11 mouse cellular contexts compared by ENCODE assay signal in genomic region chr10:59470451-59470850, GRCm38 (mm10). TPM values are rescaled to one million over a fixed set of nuclear protein-coding genes. Genes with fewer than 3 reads are reported as not detected.
DNase-seq lines count a peak whose midpoint lies in the region; ATAC-seq and TF ChIP-seq lines count a peak whose summit lies in the region.
"Had no signal": no experiment of that assay in that cellular context is flagged by ENCODE, and none has a peak within 500 bp of the region (broad histone marks: within the 10 kb centered on the region; RNA-seq: fewer than 3 reads in every experiment).

No protein-coding gene starts in this region.

- no peaks in the 10 kb centered on the region for H3K27me3 ChIP-seq in heart, embryonic 11.5 days (ENCODE audit: control insufficient read depth, insufficient read depth, low read length)
- H3K27me3 ChIP-seq in embryonic facial prominence, embryonic 10.5 days (replicated peaks; ENCODE audit: low read depth, poor library complexity, severe bottlenecking) = no peaks in the 10 kb centered on the region
- no peaks in the 10 kb centered on the region for H3K27me3 ChIP-seq in heart, embryonic 16.5 days (ENCODE audit: control insufficient read depth, insufficient read depth, low read length)
- no peaks in the 10 kb centered on the region for H3K27me3 ChIP-seq in thymus, adult 2 months (ENCODE audit: control insufficient read depth, insufficient read depth, low read length)
- H3K27me3 ChIP-seq: liver, embryonic 13.5 days had no signal

- no peak overlapping the region for H3K4me2 ChIP-seq in heart, embryonic 11.5 days
- no peak overlapping the region for H3K4me2 ChIP-seq in heart, embryonic 16.5 days (ENCODE audit: low read depth, low read length)
- H3K4me2 ChIP-seq: liver, embryonic 13.5 days had no signal

- peak; percentile 95 for DNase-seq in heart, adult 11 months
- peak; percentile 17 for DNase-seq in adipocyte (ENCODE audit: low spot score)
- DNase-seq in embryonic facial prominence, embryonic 10.5 days (ENCODE audit: low spot score) = no peak
- DNase-seq in T-cell, adult 2 months (ENCODE audit: low spot score) = no peak
- no peak for DNase-seq in embryo, embryonic 10 days (ENCODE audit: low spot score)
- DNase-seq in thymus, adult 2 months = no peak
- DNase-seq: embryo, embryonic 11 days; liver, embryonic 13.5 days had no signal

- no peak overlapping the region for H3K4me3 ChIP-seq in heart, embryonic 11.5 days (ENCODE audit: low read depth, low read length)
- H3K4me3 ChIP-seq in embryonic facial prominence, embryonic 10.5 days = no peak overlapping the region
- no peak overlapping the region for H3K4me3 ChIP-seq in heart, embryonic 16.5 days (ENCODE audit: low read length)
- H3K4me3 ChIP-seq in thymus, adult 2 months (ENCODE audit: control insufficient read depth, insufficient read depth, low read length) = no peak overlapping the region
- H3K4me3 ChIP-seq: liver, embryonic 13.5 days had no signal

- no peak for TF ChIP-seq POLR2A in thymus, adult 2 months (IDR thresholded peaks at IDR 0.05; ENCODE audit: control insufficient read depth, extremely low read depth, insufficient read depth, low read length, poor library complexity)

- ATAC-seq in heart, embryonic 11.5 days (replicated peaks; ENCODE audit: insufficient number of reproducible peaks, low FRiP score, low TSS enrichment) = no peak
- ATAC-seq in heart, embryonic 16.5 days (replicated peaks; ENCODE audit: extremely low read depth, insufficient read depth, low FRiP score) = no peak

- H3K4me1 ChIP-seq in heart, embryonic 11.5 days (ENCODE audit: control insufficient read depth, insufficient read depth, low read length) = peaks cover 14% of the 10 kb centered on the region; the same call in 1 of the 2 replicates
- H3K4me1 ChIP-seq in embryonic facial prominence, embryonic 10.5 days = peaks cover 22% of the 10 kb centered on the region
- peaks cover 14% of the 10 kb centered on the region for H3K4me1 ChIP-seq in heart, embryonic 16.5 days (ENCODE audit: control insufficient read depth, insufficient read depth, low read length)
- H3K4me1 ChIP-seq in thymus, adult 2 months (replicated peaks; ENCODE audit: control insufficient read depth, insufficient read depth, low read length) = no peaks in the 10 kb centered on the region
- H3K4me1 ChIP-seq: liver, embryonic 13.5 days had no signal

- no peaks in the 10 kb centered on the region for H3K36me3 ChIP-seq in heart, embryonic 11.5 days (ENCODE audit: control insufficient read depth, insufficient read depth, low read length)
- no peaks in the 10 kb centered on the region for H3K36me3 ChIP-seq in embryonic facial prominence, embryonic 10.5 days (replicated peaks)
- H3K36me3 ChIP-seq in heart, embryonic 16.5 days (ENCODE audit: control insufficient read depth, insufficient read depth) = no peaks in the 10 kb centered on the region
- no peaks in the 10 kb centered on the region for H3K36me3 ChIP-seq in thymus, adult 2 months (ENCODE audit: control insufficient read depth, insufficient read depth, low read length)
- H3K36me3 ChIP-seq: liver, embryonic 13.5 days had no signal

- H3K9me3 ChIP-seq in heart, embryonic 11.5 days (replicated peaks; ENCODE audit: control insufficient read depth, low read length) = no peaks in the 10 kb centered on the region
- no peaks in the 10 kb centered on the region for H3K9me3 ChIP-seq in embryonic facial prominence, embryonic 10.5 days
- H3K9me3 ChIP-seq in heart, embryonic 16.5 days (replicated peaks; ENCODE audit: control insufficient read depth, low read length) = no peaks in the 10 kb centered on the region
- H3K9me3 ChIP-seq: liver, embryonic 13.5 days had no signal

- no peak for TF ChIP-seq CTCF in thymus, adult 2 months (IDR thresholded peaks at IDR 0.05; ENCODE audit: borderline replicate concordance, control insufficient read depth, extremely low read depth, insufficient read depth, low read length, poor library complexity)

- no peak overlapping the region for H3K27ac ChIP-seq in heart, embryonic 11.5 days (ENCODE audit: low read depth, low read length)
- 0 out of 2 replicates have a peak overlapping the region, but pooled peaks have one; percentile 10 for H3K27ac ChIP-seq in embryonic facial prominence, embryonic 10.5 days (replicated peaks)
- peak overlapping the region; percentile 56; the same call in 1 of the 2 replicates for H3K27ac ChIP-seq in heart, embryonic 16.5 days (ENCODE audit: low read length)
- H3K27ac ChIP-seq in thymus, adult 2 months (ENCODE audit: control insufficient read depth, insufficient read depth, low read length) = no peak overlapping the region
- H3K27ac ChIP-seq: kidney, postnatal 0 days; liver, embryonic 13.5 days had no signal

- H3K9ac ChIP-seq in heart, embryonic 11.5 days (ENCODE audit: low read depth, low read length) = no peak overlapping the region
- H3K9ac ChIP-seq in heart, embryonic 16.5 days (ENCODE audit: low read length) = no peak overlapping the region
- H3K9ac ChIP-seq: liver, embryonic 13.5 days had no signal

- WGBS in heart, embryonic 11.5 days (ENCODE audit: insufficient replicate concordance) = 64% methylated on average over 5 of the region's 5 CpGs
- WGBS in embryonic facial prominence, embryonic 10.5 days = 70% methylated on average over 5 of the region's 5 CpGs
- WGBS in heart, embryonic 16.5 days = 50% methylated on average over 5 of the region's 5 CpGs
- 93% methylated on average over 5 of the region's 5 CpGs for WGBS in thymus, adult 2 months

RNA-seq across cellular contexts. Expression of gene Oit3, which starts 28.9 kb away (rescaled TPM):
- 5.1 and 5.5 TPM in 2 replicates for polyA plus RNA-seq in heart, embryonic 11.5 days (2014; fragmentation: Nextera tagmentation; extraction: Ambion mirVana)
- polyA plus RNA-seq in embryonic facial prominence, embryonic 10.5 days (2016; fragmentation: Nextera tagmentation; extraction: Ambion mirVana) = 0.64 and 0.82 TPM in 2 replicates
- polyA plus RNA-seq in heart, embryonic 16.5 days (2015; fragmentation: Nextera tagmentation; extraction: Ambion mirVana) = 4.1 and 4.7 TPM in 2 replicates
- 0.18 and 0.35 TPM in 2 replicates for polyA plus RNA-seq in thymus, adult 2 months (2012; rRNA removed)

Comparison
In these comparisons a context has a peak if more than half of its experiments do, and no peak if none do; other contexts are left out.
1. H3K27ac ChIP-seq: peak in embryonic facial prominence, embryonic 10.5 days (single experiment) and heart, embryonic 16.5 days (single experiment); none in heart, embryonic 11.5 days (single experiment) and thymus, adult 2 months (single experiment).
2. DNase-seq: peak in heart, adult 11 months (single experiment) and adipocyte (single experiment); none in embryonic facial prominence, embryonic 10.5 days (single experiment), T-cell, adult 2 months (single experiment), embryo, embryonic 10 days (single experiment) and thymus, adult 2 months (single experiment).